Mouse (Mus musculus): ENCODE data around the gene Metap2.
"Not testable (repeated sequence)": the region's sequence is repeated elsewhere in the genome, so short reads cannot be mapped to it uniquely, and the experiment has no call there.

Metap2 gene

GRCm38 (mm10) chr10:93834394-93834745, 62.5 kb downstream of the Metap2 start:
- no peak for DNase-seq

DNA sequence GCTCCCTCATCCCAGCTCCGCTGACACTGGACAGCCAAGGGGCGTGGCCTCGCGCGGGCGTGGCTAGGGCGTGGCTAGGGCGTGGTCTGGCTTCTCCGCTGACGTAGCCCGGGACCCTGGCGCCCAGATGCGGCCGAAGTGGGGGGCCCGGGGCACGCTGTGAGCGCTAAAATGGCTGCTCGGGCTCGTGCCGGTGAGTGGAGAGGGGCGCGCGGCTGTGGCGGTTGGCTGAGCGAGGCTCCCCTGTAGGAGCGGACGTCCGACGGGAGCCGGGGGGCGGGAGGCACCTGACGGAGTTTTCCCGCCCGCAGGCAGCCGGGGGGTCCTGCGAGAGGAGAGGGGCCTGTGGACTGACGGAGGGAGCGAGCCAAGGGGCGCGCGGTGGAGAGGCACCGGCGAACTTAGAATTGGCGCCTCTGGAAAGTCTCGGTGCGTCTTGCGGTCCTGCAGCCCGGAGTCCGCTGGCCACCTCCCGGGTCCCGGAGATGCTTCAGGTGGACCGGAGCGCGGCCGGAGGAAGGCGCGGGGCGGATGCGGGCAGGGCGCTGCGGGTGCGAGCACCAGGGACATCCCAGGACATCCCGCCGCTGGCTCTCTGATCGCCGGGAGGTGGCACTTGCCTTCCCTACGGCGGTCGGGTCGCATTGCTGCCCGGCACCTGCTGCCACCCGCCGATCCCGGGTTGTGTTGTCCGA, 63.0 kb downstream of the Metap2 start:
- DNase-seq = peak; percentile 89

DNA sequence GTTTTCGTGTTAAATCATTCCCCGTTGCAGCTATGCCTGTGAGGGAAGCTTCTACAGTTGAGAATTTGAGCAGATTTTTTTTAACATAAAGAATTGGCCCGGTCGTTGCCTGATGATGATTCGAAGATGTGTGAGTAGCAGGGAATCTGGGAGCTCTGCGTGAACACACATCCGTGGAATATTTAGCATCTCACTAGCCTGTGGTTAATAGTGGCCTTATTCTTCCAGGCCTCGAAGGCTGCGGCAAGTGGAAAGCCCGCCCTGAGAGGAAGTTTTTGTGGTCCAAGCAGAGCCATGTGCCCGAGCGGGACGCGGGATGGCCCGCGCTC, 63.6 kb downstream of the Metap2 start:
- no peak for DNase-seq

GRCm38 (mm10) chr10:93832811-93833210, 64.1 kb downstream of the Metap2 start:
- DNase-seq = no peak

GRCm38 (mm10) chr10:93831730-93832574, 64.9 kb downstream of the Metap2 start:
- peak; percentile 45 for DNase-seq

DNA sequence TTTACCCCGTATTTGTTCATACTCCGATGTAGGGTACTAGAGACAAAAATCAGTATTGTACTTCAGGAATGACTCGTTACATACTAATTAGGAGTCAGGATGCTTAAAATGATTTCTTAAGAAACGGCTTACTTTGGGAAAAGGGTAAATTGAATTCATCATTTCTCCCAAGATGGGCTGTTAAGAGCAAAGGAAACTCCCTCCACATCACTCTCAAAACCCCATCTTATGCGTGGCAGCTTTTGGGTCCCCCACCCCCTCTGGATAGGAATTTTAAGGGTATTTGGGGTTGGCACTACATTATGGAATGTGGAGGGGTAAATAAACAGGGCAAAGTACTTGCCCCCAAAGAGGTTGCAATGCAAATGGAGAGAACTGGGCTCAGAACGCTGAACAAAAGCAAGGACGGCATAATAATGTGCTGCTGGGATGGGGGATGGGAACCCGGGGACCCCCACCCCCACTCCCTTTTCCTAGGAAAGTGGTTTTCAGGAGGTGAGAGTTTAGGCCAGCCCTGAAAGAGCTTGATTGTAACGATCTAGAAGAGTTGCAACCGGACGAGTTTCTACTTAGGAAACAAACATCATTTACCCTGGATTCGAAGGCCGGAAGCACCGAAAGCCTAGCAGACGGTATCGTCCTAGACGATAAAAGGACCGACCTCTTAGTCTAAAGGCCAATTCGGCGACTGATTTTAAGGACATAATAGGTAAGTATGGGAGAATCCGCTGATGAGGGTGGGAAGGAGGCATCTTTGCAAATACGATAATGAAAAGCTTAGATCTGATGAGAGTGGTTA, 65.8 kb downstream of the Metap2 start, which contains the start of gene Usp44:
TSS of gene Usp44 (plus strand) at position 625 of the 799 bp plus-strand sequence.
- DNase-seq = no peak

- no peak for DNase-seq
These were observed 66.7 kb downstream of the Metap2 start for GRCm38 (mm10) chr10:93829898-93830831.

- DNase-seq = peak; percentile 88
These were observed 78.2 kb downstream of the Metap2 start for GRCm38 (mm10) chr10:93818661-93819060.

DNA sequence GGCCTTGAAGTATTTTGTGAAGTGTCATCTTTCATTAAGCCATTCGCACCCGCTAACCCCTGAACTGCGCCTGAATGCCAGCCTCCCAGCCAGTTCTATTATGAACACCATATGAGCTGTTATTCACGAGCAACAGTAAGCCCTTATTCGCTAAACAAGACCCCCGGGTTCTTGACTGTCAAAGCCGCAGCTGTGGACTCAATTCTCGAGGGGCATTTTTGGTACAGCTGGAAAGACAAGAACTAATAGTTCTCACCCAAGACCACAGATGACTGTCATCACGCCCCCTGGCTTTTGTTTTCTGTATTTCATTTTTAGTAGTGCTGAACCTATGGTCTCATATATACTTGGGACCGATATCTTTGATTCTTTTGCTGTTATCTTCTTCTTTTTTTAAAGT, 83.1 kb downstream of the Metap2 start:
- peak; percentile 81 for DNase-seq

DNA sequence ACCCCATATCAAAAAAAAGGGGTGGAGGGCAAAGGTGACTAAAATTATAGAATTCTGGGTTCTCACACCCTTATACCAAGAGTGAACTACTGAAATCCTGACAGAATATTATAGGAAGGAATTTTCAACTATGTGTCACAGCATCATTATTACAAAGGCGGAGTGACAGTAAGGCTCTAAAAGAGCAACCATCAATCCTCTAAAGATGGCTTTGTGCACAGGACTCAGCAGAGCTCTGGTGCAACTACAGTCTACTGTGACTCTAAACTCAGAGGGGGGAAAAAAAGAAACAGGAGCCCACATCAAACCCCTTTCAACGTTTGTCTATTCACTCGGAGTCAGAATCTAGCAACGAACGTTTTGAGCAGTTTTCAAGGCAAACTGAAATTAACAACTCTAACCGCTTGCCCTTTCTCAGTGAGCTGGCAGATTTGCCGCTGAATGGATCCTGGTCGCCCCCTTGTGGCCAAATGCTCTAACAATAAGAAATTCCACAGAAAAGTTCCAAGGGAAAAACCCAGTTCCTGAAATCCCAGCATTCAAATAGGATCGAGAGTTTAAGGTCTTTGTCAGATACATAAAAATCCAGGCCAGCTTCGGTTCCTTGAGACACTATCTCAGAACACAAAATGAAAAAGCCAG, 84.0 kb downstream of the Metap2 start:
- peak; percentile 82 for DNase-seq

DNA sequence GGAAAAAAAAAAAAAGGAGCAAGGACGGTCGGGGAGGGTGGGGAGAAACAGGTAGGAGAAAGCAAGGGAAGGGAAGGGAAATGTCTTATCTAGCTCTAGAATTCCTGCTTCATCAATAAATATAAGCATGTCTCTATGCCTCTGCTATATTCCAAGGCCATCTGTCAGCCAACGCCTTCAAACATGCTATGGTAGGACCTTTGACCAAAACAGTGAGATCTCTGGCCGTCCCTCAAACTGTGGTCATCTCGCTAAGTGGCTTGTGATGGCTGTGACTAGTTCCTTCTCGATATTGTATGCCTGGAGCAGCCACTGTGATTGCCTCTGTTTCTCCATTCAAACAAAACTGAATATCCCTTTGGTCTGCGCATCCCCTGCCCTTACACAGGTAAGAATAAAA, 84.8 kb downstream of the Metap2 start:
- no peak for DNase-seq

DNA sequence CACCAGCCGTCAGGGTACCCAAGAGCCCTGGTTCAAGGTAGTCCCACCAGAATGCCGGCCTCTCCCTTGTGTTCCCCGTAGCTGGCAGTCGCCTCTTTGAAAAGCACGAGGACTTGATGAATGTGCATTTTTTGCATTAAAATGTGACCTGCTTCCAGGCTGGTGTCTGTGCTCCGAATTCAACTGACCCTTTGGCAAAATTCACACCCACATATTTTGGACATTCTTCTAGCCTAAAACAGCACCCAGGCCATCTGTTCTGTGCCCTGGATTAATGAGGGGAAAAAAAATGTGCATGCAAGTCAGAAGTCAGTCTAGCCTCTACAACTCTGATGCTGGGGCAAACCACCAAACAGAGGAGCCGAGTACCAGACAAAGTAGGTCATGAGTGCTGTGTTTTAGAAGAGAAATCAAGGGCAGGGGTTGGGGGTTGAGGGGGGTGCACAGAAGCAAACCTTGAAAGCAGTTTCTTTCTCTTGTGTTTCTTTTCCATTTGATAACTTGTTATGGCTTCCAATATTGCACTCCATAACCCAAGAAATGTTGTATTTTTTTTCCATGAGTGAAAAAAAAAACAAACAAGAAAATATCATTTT, 86.2 kb downstream of the Metap2 start:
- no peak for DNase-seq

DNA sequence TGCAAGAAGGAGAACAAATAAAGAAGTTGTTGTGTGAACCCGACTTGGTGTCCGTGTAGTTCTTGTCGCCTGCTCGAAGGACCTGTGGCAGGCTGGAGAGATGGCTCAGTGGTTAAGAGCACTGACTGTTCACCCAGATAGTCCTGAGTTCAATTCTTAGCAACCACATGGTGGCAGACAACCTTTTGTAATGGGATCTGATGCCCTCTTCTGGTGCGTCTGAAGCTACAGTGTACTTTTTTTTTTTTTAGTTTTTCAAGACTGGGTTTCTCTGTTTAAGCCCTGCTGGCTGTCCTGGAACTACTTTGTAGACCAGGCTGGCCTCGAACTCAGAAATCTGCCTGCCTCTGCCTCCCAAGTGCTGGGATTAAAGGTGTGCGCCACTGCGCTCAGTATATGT, 87.5 kb downstream of the Metap2 start:
- not testable (repeated sequence) for DNase-seq
